Mouse (Mus musculus) c-Kit-positive CD71-positive TER-119-negative erythroid progenitor cells, embryonic 14.5 days (primary cell): ENCODE measurements around the gene Olfr67.
"Not testable (repeated sequence)": the region's sequence is repeated elsewhere in the genome, so short reads cannot be mapped to it uniquely, and the experiment has no call there.

ENCODE experiments used
- DNase-seq: peaks from one replicate; pipeline ENCODE4 v3.0.0-alpha.2; 2013; ENCODE audit warnings: low read depth

Gene Olfr67

DNA sequence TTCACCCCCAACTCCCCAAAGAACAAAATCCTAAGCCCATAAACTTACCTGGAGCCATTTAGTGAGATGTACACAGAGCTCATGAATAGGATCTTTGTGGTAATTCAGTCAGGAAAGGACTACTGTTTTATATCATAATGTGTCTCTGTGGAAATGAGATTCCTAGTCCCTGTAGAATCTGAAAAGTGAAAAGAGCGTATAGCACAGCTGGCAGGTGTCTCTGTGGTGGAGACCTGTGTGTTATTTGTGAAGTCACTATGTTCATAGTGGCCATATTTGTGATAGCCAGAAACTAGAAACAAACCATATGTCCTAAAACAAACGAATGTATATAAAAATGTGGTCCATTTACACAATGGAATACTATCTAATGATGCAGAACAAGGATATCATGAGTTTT, 20.1 kb downstream of the Olfr67 start, which contains the start of gene Olfr69:
Gene Olfr69, minus strand, starts transcription at position 101 of the 400 bp plus-strand sequence.
- no peak for DNase-seq

- not testable (repeated sequence) for DNase-seq
Observed at GRCm38 (mm10) chr7:103767687-103768086, 23.9 kb downstream of the Olfr67 start.

- DNase-seq: not testable (repeated sequence)
Observed at GRCm38 (mm10) chr7:103762212-103762611, 29.4 kb downstream of the Olfr67 start.

GRCm38 (mm10) chr7:103757233-103757632, 34.4 kb downstream of the Olfr67 start, which contains the start of gene Olfr630:
Gene Olfr630, minus strand, starts transcription at chr7:103757333.
- DNase-seq: no peak

GRCm38 (mm10) chr7:103744843-103745242, 46.8 kb downstream of the Olfr67 start, which contains the start of gene Olfr629:
Gene Olfr629, minus strand, starts transcription at chr7:103744943.
- no peak for DNase-seq
